Mouse (Mus musculus): ENCODE measurements around the gene Calr4.
A peak's percentile ranks its signal among the peaks of the same experiment; 100 is the strongest.

Calr4 gene

DNA sequence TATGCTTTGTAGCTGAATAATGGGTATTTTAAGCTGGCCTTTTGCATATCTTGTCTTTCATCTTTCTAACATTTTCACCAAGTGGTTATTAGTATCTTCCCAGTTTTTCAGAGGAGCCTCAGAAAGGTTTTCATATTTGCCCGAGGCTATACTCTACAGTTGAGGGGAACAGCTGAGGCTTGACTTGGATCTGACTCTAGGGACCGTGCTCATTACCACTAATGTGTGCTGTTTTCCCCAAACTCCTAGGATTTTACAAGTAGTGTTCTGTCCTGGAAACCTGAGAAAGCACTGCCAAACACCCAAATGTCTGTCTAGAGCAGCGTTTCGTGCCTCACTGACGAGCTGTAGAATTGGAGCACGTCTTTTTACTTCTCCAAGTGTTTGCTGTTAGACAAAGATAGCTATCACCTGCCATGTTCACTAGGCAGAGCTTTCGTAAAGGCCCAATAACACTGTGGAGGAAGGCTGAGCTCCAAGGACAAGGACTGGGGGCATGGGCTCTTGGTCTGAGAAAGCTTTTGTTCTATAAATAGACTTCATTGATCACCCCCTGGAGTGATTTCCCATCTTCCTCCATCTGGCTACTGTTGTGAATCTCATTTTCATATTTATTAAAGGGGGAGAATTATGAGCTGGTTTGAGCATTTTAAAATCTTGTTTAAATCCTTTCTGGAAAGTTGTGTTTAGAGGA, 2.0 kb downstream of the Calr4 start:
- DNase-seq (ENCODE audit: low spot score in 2 of 2), result no peak

GRCm38 (mm10) chr4:109238428-109239268, 4.4 kb downstream of the Calr4 start:
- peak in 1 of 2 experiments; percentile 20 for DNase-seq (ENCODE audit: low spot score in 2 of 2)

DNA sequence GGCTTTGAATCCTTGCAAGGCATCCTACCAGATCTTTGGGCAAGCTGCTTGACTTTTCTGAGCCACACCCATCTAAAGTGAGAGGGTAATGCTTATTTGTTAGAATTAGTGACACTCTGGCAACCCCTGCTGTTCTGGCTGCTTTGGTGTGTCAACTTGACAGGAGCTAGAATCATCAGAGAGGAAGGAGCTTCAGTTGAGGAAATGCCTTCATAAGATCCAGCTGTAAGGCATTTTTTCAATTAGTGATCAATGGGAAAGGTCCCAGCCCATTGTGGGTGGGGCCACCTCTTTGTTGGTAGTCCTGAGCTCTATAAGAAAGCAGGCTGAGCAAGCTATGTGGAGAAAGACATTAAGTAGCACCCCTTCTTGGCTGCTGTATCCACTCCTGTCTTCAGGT, 6.9 kb downstream of the Calr4 start:
- no peak for DNase-seq (ENCODE audit: low spot score in 2 of 2)

DNA sequence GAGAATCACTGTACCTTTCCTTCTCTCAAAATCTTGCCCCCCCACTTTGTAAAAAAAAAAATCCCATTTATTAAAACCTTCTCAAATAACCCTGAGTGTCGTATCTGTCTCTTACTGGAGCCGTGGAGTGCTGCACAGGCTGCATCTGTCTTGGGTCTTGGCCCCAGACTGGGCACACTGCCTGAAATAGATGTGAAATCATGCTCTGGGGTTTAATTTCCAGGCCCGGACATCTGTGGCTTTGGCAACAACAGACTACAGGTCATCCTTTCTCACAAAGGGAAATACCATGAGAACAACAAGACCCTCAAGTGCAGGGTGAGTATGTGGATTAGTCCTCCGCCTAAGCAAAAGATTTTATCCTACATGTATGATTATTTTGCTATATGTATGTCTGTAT, 7.6 kb downstream of the Calr4 start:
- peak in 1 of 2 experiments; percentile 57 for DNase-seq (ENCODE audit: low spot score in 2 of 2)

DNA sequence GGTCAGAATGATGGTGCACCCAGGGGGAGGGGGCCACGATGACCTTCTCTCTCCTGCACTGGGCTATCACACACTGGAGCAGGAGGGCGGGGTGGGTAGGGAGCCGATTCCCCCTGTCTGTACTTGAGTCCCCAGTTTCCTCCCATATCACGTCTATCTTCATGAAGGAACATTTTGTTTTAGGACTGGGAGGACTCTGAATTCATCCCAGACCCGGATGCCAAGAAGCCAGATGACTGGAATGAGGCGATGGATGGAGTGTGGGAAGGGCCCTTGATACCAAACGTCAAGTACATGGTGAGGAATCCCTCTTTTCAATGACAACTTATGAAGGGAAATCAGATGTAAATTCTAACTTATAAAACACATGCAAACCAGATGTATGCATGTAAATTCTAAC, 10.2 kb downstream of the Calr4 start:
- DNase-seq (ENCODE audit: low spot score in 2 of 2), result no peak

DNA sequence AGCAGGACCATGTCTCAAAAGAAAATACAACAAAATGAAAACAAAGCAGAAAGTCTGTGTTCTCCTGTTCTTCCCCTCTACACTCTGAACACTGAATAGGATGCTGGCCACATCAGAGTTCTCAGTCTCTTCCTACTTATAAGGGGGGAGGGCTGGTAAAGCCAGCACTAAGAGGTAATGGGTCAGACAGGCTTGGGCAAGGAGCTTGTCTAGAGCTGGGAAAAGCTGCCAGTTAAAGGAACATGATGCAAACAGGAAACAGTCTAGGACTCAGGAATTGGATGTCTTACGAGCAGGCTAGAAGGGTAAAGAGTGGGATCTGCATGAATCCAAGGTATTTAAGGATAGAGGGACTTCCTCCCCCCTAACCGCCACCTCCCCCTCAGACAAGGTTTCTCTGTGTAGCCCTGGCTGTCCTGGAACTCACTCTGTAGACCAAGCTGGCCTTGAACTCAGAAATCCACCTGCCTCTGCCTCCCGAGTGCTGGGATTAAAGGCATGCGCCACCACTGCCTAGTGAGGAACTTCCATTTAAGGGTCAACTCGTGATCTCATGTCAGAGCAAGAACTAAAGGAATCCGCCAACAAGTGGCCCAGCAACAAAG, 10.8 kb downstream of the Calr4 start:
- DNase-seq (ENCODE audit: low spot score in 2 of 2), result no peak

- no peak for DNase-seq (ENCODE audit: low spot score in 2 of 2)
Observed at GRCm38 (mm10) chr4:109251605-109252004, 17.3 kb downstream of the Calr4 start.

DNA sequence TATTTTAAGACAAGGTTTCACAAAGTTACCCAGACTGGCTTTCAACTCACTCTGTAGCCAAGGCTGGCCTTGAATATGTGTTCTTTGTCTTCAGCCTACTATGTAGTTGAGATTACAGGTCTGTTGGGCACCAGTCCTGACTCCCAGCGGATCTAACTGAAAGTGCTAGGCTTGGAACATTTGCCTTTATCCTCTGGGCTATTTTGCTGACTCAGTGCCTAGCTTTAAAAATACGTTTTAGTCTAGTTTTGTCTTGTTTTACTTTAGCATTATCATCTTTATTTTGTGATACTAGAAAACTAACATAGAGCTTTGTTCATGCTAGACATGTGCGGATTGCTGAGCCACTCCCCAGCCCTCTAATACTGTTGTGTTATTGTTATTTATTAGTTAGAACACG, 17.9 kb downstream of the Calr4 start:
- DNase-seq (ENCODE audit: low spot score in 2 of 2), result no peak

- no peak for DNase-seq (ENCODE audit: low spot score in 2 of 2)
Observed at GRCm38 (mm10) chr4:109253664-109254151, 19.4 kb downstream of the Calr4 start.

GRCm38 (mm10) chr4:109254511-109254910, 20.2 kb downstream of the Calr4 start:
- DNase-seq (ENCODE audit: low spot score in 2 of 2), result no peak

- no peak for DNase-seq (ENCODE audit: low spot score in 2 of 2)
Observed at GRCm38 (mm10) chr4:109255321-109255720, 21.0 kb downstream of the Calr4 start.

- no peak for DNase-seq (ENCODE audit: low spot score in 2 of 2)
Observed at GRCm38 (mm10) chr4:109255727-109256417, 21.6 kb downstream of the Calr4 start.

GRCm38 (mm10) chr4:109256791-109257190, 22.5 kb downstream of the Calr4 start:
- no peak for DNase-seq (ENCODE audit: low spot score in 2 of 2)

DNA sequence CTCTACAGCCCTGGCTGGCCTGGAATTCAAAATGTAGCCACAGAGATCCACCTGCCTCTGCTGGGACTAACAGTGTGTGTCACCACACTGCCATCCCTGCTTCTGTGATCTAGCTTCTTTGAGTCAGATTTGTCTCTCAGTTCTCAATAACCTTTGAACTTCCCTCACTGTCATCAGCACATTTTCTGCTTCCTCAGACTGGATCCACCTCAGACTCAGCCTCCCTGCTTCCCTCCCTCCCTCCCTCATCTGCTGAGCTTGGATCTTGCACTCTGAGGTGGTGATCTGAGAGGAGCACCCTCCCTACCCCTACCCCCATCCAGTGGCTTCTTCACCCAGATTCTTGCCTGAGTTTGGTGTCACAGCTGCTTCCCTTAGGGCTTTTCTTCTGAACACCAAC, 23.4 kb downstream of the Calr4 start:
- DNase-seq (ENCODE audit: low spot score in 2 of 2), result no peak

DNA sequence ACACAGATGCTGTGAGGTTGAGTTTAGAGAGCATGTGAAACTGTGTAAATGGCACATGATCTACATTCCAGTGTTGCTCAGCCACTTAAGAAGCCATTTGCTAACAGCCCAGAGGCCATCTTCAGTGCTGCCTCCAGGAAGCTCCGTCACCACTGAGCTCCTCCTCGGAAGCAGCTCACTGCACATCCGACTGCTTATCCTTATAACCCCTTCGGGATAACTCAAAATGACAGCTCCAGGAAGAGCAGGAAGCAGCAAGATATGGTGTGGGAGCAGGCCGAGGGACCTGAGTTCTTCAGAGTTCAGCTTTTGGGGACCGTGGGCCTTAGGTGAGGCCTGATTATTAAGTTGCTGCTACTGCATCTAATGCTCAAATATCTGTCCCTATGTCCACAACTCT, 27.8 kb downstream of the Calr4 start:
- no peak for DNase-seq (ENCODE audit: low spot score in 2 of 2)

DNA sequence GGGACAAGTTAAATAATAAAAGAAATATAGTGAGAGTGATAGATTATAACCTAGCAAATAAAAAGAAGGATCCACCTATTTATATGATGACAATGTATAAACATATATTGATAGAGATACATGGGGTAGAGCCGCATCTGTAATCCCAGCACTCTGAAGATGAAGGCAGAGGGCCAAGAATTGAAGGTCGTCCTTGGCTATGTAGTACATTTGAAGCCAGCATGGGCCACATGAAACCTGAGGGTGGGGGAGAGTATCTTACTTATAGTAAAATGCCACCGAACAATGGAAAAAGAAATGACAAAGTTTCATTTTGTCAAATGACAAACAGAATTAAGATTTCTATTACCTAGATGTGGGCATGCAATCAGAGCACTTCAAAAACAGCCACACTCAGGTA, 31.8 kb downstream of the Calr4 start:
- DNase-seq (ENCODE audit: low spot score in 2 of 2), result no peak

- no peak for DNase-seq (ENCODE audit: low spot score in 2 of 2)
Observed at GRCm38 (mm10) chr4:109266744-109267143, 32.5 kb downstream of the Calr4 start.

DNA sequence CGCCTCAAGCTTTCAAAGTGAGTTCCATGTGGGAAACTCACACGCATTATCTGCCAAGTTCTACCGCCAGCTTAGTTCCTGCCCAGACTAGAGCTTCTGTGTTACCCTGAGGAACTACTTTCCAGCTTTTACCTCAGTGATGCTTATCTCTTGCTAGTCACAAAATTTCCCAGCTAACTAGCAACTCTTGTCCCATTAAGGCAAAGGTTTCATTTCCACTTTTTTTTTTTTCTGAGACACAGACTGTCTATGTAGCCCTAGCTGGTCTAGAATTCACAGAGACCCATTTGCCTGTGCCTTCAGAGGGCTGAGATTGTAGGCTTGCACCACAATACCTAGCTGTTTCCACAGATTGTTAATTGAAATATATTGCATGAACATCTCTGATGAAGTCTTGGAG, 33.2 kb downstream of the Calr4 start:
- no peak for DNase-seq (ENCODE audit: low spot score in 2 of 2)

DNA sequence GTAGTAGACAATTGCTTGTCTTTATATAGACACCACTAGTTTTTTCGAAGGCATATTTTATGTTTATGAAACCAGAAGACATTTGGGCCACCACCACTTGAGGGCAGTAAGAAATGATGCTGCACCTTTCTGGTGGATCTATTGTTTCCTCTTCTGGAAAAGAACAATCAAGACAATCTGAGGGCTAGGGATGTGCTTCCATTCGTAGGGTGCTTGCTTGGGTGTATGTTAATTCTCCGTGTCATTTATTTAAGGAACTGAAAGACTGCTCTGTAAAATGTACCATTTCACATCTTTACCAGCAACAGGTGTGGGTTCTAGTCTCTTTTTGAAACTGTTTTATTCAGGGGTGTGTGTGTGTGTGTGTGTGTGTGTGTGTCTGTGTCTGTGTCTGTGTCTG, 34.6 kb downstream of the Calr4 start:
- no peak for DNase-seq (ENCODE audit: low spot score in 2 of 2)

DNA sequence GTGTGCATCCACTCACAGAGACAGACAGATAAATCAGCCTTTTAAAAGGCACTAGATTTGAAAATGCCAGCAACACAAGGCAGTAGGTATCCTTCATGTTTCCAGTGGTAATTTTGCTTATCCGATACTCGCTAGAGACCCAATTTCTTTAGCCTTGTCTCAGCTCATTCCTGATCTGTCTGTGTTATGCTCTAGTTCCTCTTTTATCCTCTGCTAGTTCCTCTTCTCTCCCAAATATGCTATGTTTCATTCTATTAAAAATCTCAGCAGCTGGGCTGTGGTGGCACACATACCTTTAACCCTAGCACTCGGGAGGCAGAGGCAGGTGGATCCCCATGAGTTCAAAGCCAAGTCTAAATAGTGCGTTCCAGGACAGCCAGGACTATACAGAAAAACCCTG, 37.5 kb downstream of the Calr4 start:
- DNase-seq (ENCODE audit: low spot score in 2 of 2), result no peak

- no peak for DNase-seq (ENCODE audit: low spot score in 2 of 2)
Observed at GRCm38 (mm10) chr4:109273586-109274240, 39.4 kb downstream of the Calr4 start.
